Mouse (Mus musculus): Measurements from ENCODE around the gene March1. TPM values are rescaled to one million over a fixed set of nuclear protein-coding genes. Genes with fewer than 3 reads are reported as not detected.

Gene March1
- 1.2 TPM in 2 replicates for polyA plus RNA-seq (2015; fragmentation: Nextera tagmentation; extraction: Ambion mirVana)

- Histone ChIP-seq H3K9me3 (no peaks in the 10 kb centered on the region), H3K4me1 (no peaks in the 10 kb centered on the region), H3K9ac (no peak within 1 kb of the TSS), H3K4me3 (replicated peaks) (no peak within 1 kb of the TSS), H3K27me3 (replicated peaks) (peaks cover 17% of the 10 kb centered on the region; the same call in 1 of the 2 replicates), H3K27ac (no peak within 1 kb of the TSS), H3K36me3 (no peaks in the 10 kb centered on the region), H3K4me2 (no peak within 1 kb of the TSS)
- 0 out of 2 replicates have a peak, but pooled peaks have one; percentile 35 for ATAC-seq (ENCODE audit: insufficient read depth, low FRiP score, low read depth)
- WGBS, result under 1% methylated on average over 23 of the region's 23 CpGs
Observed at GRCm38 (mm10) chr8:65617871-65618751, at the start of gene March1. Gene March1, plus strand, starts transcription at chr8:65617900.

GRCm38 (mm10) chr8:65586909-65587308 is 30.8 kb upstream of the March1 start:
- H3K4me3 ChIP-seq (replicated peaks), result no peak overlapping the region
- H3K9me3 ChIP-seq, result no peaks in the 10 kb centered on the region
- H3K27ac ChIP-seq, result no peak overlapping the region
- WGBS, result 56% methylated on average over 1 of the region's 1 CpGs
- ATAC-seq (ENCODE audit: insufficient read depth, low FRiP score, low read depth), result no peak
- no peak overlapping the region for H3K4me2 ChIP-seq
- no peaks in the 10 kb centered on the region for H3K36me3 ChIP-seq
- H3K9ac ChIP-seq, result no peak overlapping the region
- H3K27me3 ChIP-seq (replicated peaks), result no peaks in the 10 kb centered on the region
- no peaks in the 10 kb centered on the region for H3K4me1 ChIP-seq

- Histone ChIP-seq H3K27me3 (replicated peaks) (no peaks in the 10 kb centered on the region), H3K4me3 (replicated peaks) (no peak overlapping the region), H3K4me1 (no peaks in the 10 kb centered on the region), H3K27ac (no peak overlapping the region), H3K36me3 (no peaks in the 10 kb centered on the region), H3K9me3 (no peaks in the 10 kb centered on the region), H3K9ac (no peak overlapping the region), H3K4me2 (no peak overlapping the region)
- 44% methylated on average over 2 of the region's 2 CpGs for WGBS
- ATAC-seq (ENCODE audit: insufficient read depth, low FRiP score, low read depth), result no peak
Observed at GRCm38 (mm10) chr8:65603241-65603640, 14.5 kb upstream of the March1 start.

- H3K36me3 ChIP-seq, result no peaks in the 10 kb centered on the region
- no peaks in the 10 kb centered on the region for H3K9me3 ChIP-seq
- 68% methylated on average over 2 of the region's 2 CpGs for WGBS
Observed at GRCm38 (mm10) chr8:65609509-65609908, 8.2 kb upstream of the March1 start.

GRCm38 (mm10) chr8:65618966-65619365 is 1.3 kb downstream of the March1 start:
- H3K4me3 ChIP-seq (replicated peaks), result no peak overlapping the region
- H3K9me3 ChIP-seq, result no peaks in the 10 kb centered on the region
- H3K27ac ChIP-seq, result no peak overlapping the region
- H3K4me1 ChIP-seq, result no peaks in the 10 kb centered on the region
- H3K27me3 ChIP-seq (replicated peaks), result peaks cover 17% of the 10 kb centered on the region; the same call in 1 of the 2 replicates
- no peak overlapping the region for H3K4me2 ChIP-seq
- no peaks in the 10 kb centered on the region for H3K36me3 ChIP-seq
- no peak overlapping the region for H3K9ac ChIP-seq
- WGBS, result 44% methylated on average over 7 of the region's 7 CpGs
- no peak for ATAC-seq (ENCODE audit: insufficient read depth, low FRiP score, low read depth)

More at GRCm38 (mm10) chr8:65609509-65609908, 8.2 kb upstream of the March1 start:
- no peak overlapping the region for H3K9ac ChIP-seq
- no peak for ATAC-seq (ENCODE audit: insufficient read depth, low FRiP score, low read depth)
- H3K4me3 ChIP-seq (replicated peaks), result no peak overlapping the region
- no peaks in the 10 kb centered on the region for H3K4me1 ChIP-seq
- no peaks in the 10 kb centered on the region for H3K27me3 ChIP-seq (replicated peaks)
- no peak overlapping the region for H3K27ac ChIP-seq
- H3K4me2 ChIP-seq, result no peak overlapping the region

- Histone ChIP-seq H3K27ac (no peak overlapping the region), H3K9me3 (no peaks in the 10 kb centered on the region), H3K27me3 (replicated peaks) (no peaks in the 10 kb centered on the region), H3K4me1 (no peaks in the 10 kb centered on the region), H3K4me3 (replicated peaks) (no peak overlapping the region), H3K4me2 (no peak overlapping the region), H3K36me3 (no peaks in the 10 kb centered on the region), H3K9ac (no peak overlapping the region)
- no peak for ATAC-seq (ENCODE audit: insufficient read depth, low FRiP score, low read depth)
Observed at GRCm38 (mm10) chr8:65644931-65645330, 27.2 kb downstream of the March1 start.

GRCm38 (mm10) chr8:65645502-65645901 is 27.8 kb downstream of the March1 start:
- Histone ChIP-seq H3K4me2 (no peak overlapping the region), H3K4me3 (replicated peaks) (no peak overlapping the region), H3K9me3 (no peaks in the 10 kb centered on the region), H3K9ac (no peak overlapping the region), H3K27me3 (replicated peaks) (no peaks in the 10 kb centered on the region), H3K27ac (no peak overlapping the region), H3K36me3 (no peaks in the 10 kb centered on the region), H3K4me1 (no peaks in the 10 kb centered on the region)
- no peak for ATAC-seq (ENCODE audit: insufficient read depth, low FRiP score, low read depth)
- 68% methylated on average over 1 of the region's 1 CpGs for WGBS

- ATAC-seq (ENCODE audit: insufficient read depth, low FRiP score, low read depth), result no peak
- no peak overlapping the region for H3K4me2 ChIP-seq
- WGBS, result 86% methylated on average over 1 of the region's 1 CpGs
Observed at GRCm38 (mm10) chr8:65645945-65646344, 28.2 kb downstream of the March1 start.

GRCm38 (mm10) chr8:65655924-65656323 is 38.2 kb downstream of the March1 start:
- Histone ChIP-seq H3K36me3 (no peaks in the 10 kb centered on the region), H3K9me3 (no peaks in the 10 kb centered on the region), H3K27me3 (replicated peaks) (no peaks in the 10 kb centered on the region), H3K9ac (no peak overlapping the region), H3K4me3 (replicated peaks) (no peak overlapping the region), H3K27ac (no peak overlapping the region), H3K4me1 (no peaks in the 10 kb centered on the region), H3K4me2 (no peak overlapping the region)
- WGBS, result 78% methylated on average over 6 of the region's 6 CpGs
- no peak for ATAC-seq (ENCODE audit: insufficient read depth, low FRiP score, low read depth)

More at GRCm38 (mm10) chr8:65645945-65646344, 28.2 kb downstream of the March1 start:
- H3K4me1 ChIP-seq, result no peaks in the 10 kb centered on the region
- no peaks in the 10 kb centered on the region for H3K27me3 ChIP-seq (replicated peaks)
- no peak overlapping the region for H3K27ac ChIP-seq
- H3K4me3 ChIP-seq (replicated peaks), result no peak overlapping the region
- H3K9me3 ChIP-seq, result no peaks in the 10 kb centered on the region
- H3K9ac ChIP-seq, result no peak overlapping the region
- no peaks in the 10 kb centered on the region for H3K36me3 ChIP-seq

- Histone ChIP-seq H3K4me2 (no peak overlapping the region), H3K9me3 (no peaks in the 10 kb centered on the region), H3K36me3 (no peaks in the 10 kb centered on the region), H3K4me1 (no peaks in the 10 kb centered on the region), H3K4me3 (replicated peaks) (no peak overlapping the region), H3K27ac (no peak overlapping the region), H3K9ac (no peak overlapping the region), H3K27me3 (replicated peaks) (no peaks in the 10 kb centered on the region)
- whole genome bisulfite sequencing, result 81% methylated on average over 2 of the region's 2 CpGs
- no peak for ATAC-seq (ENCODE audit: insufficient read depth, low FRiP score, low read depth)
Observed at GRCm38 (mm10) chr8:65661885-65662284, 44.2 kb downstream of the March1 start.

- ATAC-seq (ENCODE audit: insufficient read depth, low FRiP score, low read depth), result no peak
- Histone ChIP-seq H3K27me3 (replicated peaks) (no peaks in the 10 kb centered on the region), H3K9me3 (no peaks in the 10 kb centered on the region), H3K4me2 (no peak overlapping the region), H3K4me1 (no peaks in the 10 kb centered on the region), H3K36me3 (no peaks in the 10 kb centered on the region), H3K9ac (no peak overlapping the region), H3K27ac (no peak overlapping the region), H3K4me3 (replicated peaks) (no peak overlapping the region)
- 73% methylated on average over 2 of the region's 2 CpGs for WGBS
Observed at GRCm38 (mm10) chr8:65665786-65666185, 48.1 kb downstream of the March1 start.

GRCm38 (mm10) chr8:65743066-65743465 is 125.4 kb downstream of the March1 start:
- Histone ChIP-seq H3K4me2 (no peak overlapping the region), H3K9ac (no peak overlapping the region), H3K4me1 (no peaks in the 10 kb centered on the region)

More at GRCm38 (mm10) chr8:65743066-65743465, 125.4 kb downstream of the March1 start:
- no peak overlapping the region for H3K4me3 ChIP-seq (replicated peaks)
- no peak overlapping the region for H3K27ac ChIP-seq
- no peaks in the 10 kb centered on the region for H3K9me3 ChIP-seq
- H3K27me3 ChIP-seq (replicated peaks), result no peaks in the 10 kb centered on the region
- ATAC-seq (ENCODE audit: insufficient read depth, low FRiP score, low read depth), result no peak
- no peaks in the 10 kb centered on the region for H3K36me3 ChIP-seq

All from stomach, embryonic 15.5 days (tissue).